Mouse (Mus musculus): ENCODE data around the gene Gm13698. TPM values are rescaled to one million over a fixed set of nuclear protein-coding genes. Genes with fewer than 3 reads are reported as not detected.
A peak's percentile ranks its signal among the peaks of the same experiment; 100 is the strongest.
"Not testable (repeated sequence)": the region's sequence is repeated elsewhere in the genome, so short reads cannot be mapped to it uniquely, and the experiment has no call there.

Gene Gm13698
- not detected in 2 replicates for polyA plus RNA-seq (2015; fragmentation: Nextera tagmentation; extraction: Ambion mirVana)

GRCm38 (mm10) chr2:83955393-83955792 lies at the start of gene Gm13698:
TSS of gene Gm13698 (plus strand) at chr2:83955693.
- H3K4me1 ChIP-seq: not testable (repeated sequence)
- no CpG with 5 or more reads among the region's 6 CpGs for WGBS

GRCm38 (mm10) chr2:83929478-83930088 lies 25.9 kb upstream of the Gm13698 start:
- Histone ChIP-seq H3K4me3 (no peak overlapping the region), H3K9ac (no peak overlapping the region), H3K27me3 (replicated peaks) (no peaks in the 10 kb centered on the region), H3K4me2 (no peak overlapping the region), H3K27ac (no peak overlapping the region), H3K9me3 (no peaks in the 10 kb centered on the region), H3K4me1 (no peaks in the 10 kb centered on the region), H3K36me3 (replicated peaks) (no peaks in the 10 kb centered on the region)
- WGBS: 43% methylated on average over 2 of the region's 2 CpGs
- ATAC-seq (replicated peaks): no peak

More at GRCm38 (mm10) chr2:83955393-83955792, at the start of gene Gm13698:
- not testable (repeated sequence) for H3K4me2 ChIP-seq; H3K4me3 ChIP-seq; H3K27ac ChIP-seq; H3K9ac ChIP-seq; H3K36me3 ChIP-seq (replicated peaks); H3K9me3 ChIP-seq; ATAC-seq (replicated peaks); H3K27me3 ChIP-seq (replicated peaks)

- peak; percentile 100 for ATAC-seq (replicated peaks)
- H3K27ac ChIP-seq: peak within 1 kb of the TSS; percentile 79
- H3K9ac ChIP-seq: peak within 1 kb of the TSS; percentile 33
- H3K4me3 ChIP-seq: peak within 1 kb of the TSS; percentile 43
- no peaks in the 10 kb centered on the region for H3K9me3 ChIP-seq
- no peaks in the 10 kb centered on the region for H3K36me3 ChIP-seq (replicated peaks)
- H3K4me2 ChIP-seq: peak within 1 kb of the TSS; percentile 78
- no peaks in the 10 kb centered on the region for H3K27me3 ChIP-seq (replicated peaks)
- 0% methylated on average over 20 of the region's 20 CpGs for WGBS
- H3K4me1 ChIP-seq: peaks cover 9% of the 10 kb centered on the region
Measured at GRCm38 (mm10) chr2:83940931-83941361, 14.5 kb upstream of the Gm13698 start, which contains the start of gene Zswim2. TSS of gene Zswim2 (minus strand) at chr2:83941228.

GRCm38 (mm10) chr2:83941378-83941777 lies 14.1 kb upstream of the Gm13698 start:
- WGBS: 26% methylated on average over 3 of the region's 3 CpGs

GRCm38 (mm10) chr2:83941792-83942191 lies 13.7 kb upstream of the Gm13698 start:
- Histone ChIP-seq H3K9me3 (no peaks in the 10 kb centered on the region), H3K4me2 (no peak overlapping the region), H3K4me1 (peaks cover 9% of the 10 kb centered on the region), H3K27ac (no peak overlapping the region), H3K4me3 (no peak overlapping the region), H3K36me3 (replicated peaks) (no peaks in the 10 kb centered on the region), H3K9ac (no peak overlapping the region), H3K27me3 (replicated peaks) (no peaks in the 10 kb centered on the region)
- no peak for ATAC-seq (replicated peaks)
- WGBS: 80% methylated on average over 4 of the region's 4 CpGs

More at GRCm38 (mm10) chr2:83941378-83941777, 14.1 kb upstream of the Gm13698 start:
- peak overlapping the region; percentile 78 for H3K4me2 ChIP-seq
- peak overlapping the region; percentile 79 for H3K27ac ChIP-seq
- no peaks in the 10 kb centered on the region for H3K9me3 ChIP-seq
- peaks cover 9% of the 10 kb centered on the region for H3K4me1 ChIP-seq
- H3K36me3 ChIP-seq (replicated peaks): no peaks in the 10 kb centered on the region
- peak; percentile 69 for ATAC-seq (replicated peaks)
- peak overlapping the region; percentile 43 for H3K4me3 ChIP-seq
- no peaks in the 10 kb centered on the region for H3K27me3 ChIP-seq (replicated peaks)
- H3K9ac ChIP-seq: no peak overlapping the region

GRCm38 (mm10) chr2:83961203-83961602 lies 5.7 kb downstream of the Gm13698 start, which contains the start of gene Gm13693:
TSS of gene Gm13693 (plus strand) at chr2:83961503.
- H3K9me3 ChIP-seq; H3K4me2 ChIP-seq; H3K9ac ChIP-seq; H3K27ac ChIP-seq; H3K4me1 ChIP-seq; H3K4me3 ChIP-seq; H3K36me3 ChIP-seq (replicated peaks); H3K27me3 ChIP-seq (replicated peaks); ATAC-seq (replicated peaks): not testable (repeated sequence)
- WGBS: no CpG with 5 or more reads among the region's 6 CpGs

- not testable (repeated sequence) for H3K9ac ChIP-seq; H3K36me3 ChIP-seq (replicated peaks); H3K27ac ChIP-seq; H3K4me3 ChIP-seq; H3K27me3 ChIP-seq (replicated peaks); H3K4me1 ChIP-seq; ATAC-seq (replicated peaks); H3K9me3 ChIP-seq; H3K4me2 ChIP-seq
- no CpG with 5 or more reads among the region's 6 CpGs for WGBS
Measured at GRCm38 (mm10) chr2:83967013-83967412, 11.5 kb downstream of the Gm13698 start, which contains the start of gene Gm13695. TSS of gene Gm13695 (plus strand) at chr2:83967313.

- not testable (repeated sequence) for ATAC-seq (replicated peaks); H3K4me1 ChIP-seq; H3K9ac ChIP-seq; H3K36me3 ChIP-seq (replicated peaks); H3K4me2 ChIP-seq; H3K9me3 ChIP-seq; H3K4me3 ChIP-seq; H3K27ac ChIP-seq; H3K27me3 ChIP-seq (replicated peaks)
- no CpG with 5 or more reads among the region's 6 CpGs for WGBS
Measured at GRCm38 (mm10) chr2:83972823-83973222, 17.3 kb downstream of the Gm13698 start, which contains the start of gene Gm13696. TSS of gene Gm13696 (plus strand) at chr2:83973123.

GRCm38 (mm10) chr2:83978633-83979032 lies 23.1 kb downstream of the Gm13698 start, which contains the start of gene Gm13694:
TSS of gene Gm13694 (plus strand) at chr2:83978933.
- not testable (repeated sequence) for H3K9ac ChIP-seq; H3K4me1 ChIP-seq; ATAC-seq (replicated peaks); H3K4me3 ChIP-seq; H3K9me3 ChIP-seq; H3K27me3 ChIP-seq (replicated peaks); H3K27ac ChIP-seq; H3K4me2 ChIP-seq; H3K36me3 ChIP-seq (replicated peaks)
- WGBS: no CpG with 5 or more reads among the region's 6 CpGs

- not testable (repeated sequence) for H3K36me3 ChIP-seq (replicated peaks); H3K4me2 ChIP-seq; H3K9me3 ChIP-seq; H3K27me3 ChIP-seq (replicated peaks); ATAC-seq (replicated peaks); H3K4me1 ChIP-seq; H3K9ac ChIP-seq; H3K27ac ChIP-seq; H3K4me3 ChIP-seq
- WGBS: no CpG with 5 or more reads among the region's 6 CpGs
Measured at GRCm38 (mm10) chr2:83984443-83984842, 28.9 kb downstream of the Gm13698 start, which contains the start of gene Gm13697. TSS of gene Gm13697 (plus strand) at chr2:83984743.

- H3K27ac ChIP-seq; H3K4me3 ChIP-seq; ATAC-seq (replicated peaks); H3K27me3 ChIP-seq (replicated peaks); H3K4me1 ChIP-seq; H3K9me3 ChIP-seq; H3K36me3 ChIP-seq (replicated peaks); H3K9ac ChIP-seq; H3K4me2 ChIP-seq: not testable (repeated sequence)
- no CpG with 5 or more reads among the region's 6 CpGs for WGBS
Measured at GRCm38 (mm10) chr2:83990253-83990652, 34.8 kb downstream of the Gm13698 start, which contains the start of gene Gm13691. TSS of gene Gm13691 (plus strand) at chr2:83990553.

GRCm38 (mm10) chr2:83993639-83994255 lies 38.3 kb downstream of the Gm13698 start:
- H3K9me3 ChIP-seq; H3K36me3 ChIP-seq (replicated peaks); H3K4me2 ChIP-seq; ATAC-seq (replicated peaks); H3K27me3 ChIP-seq (replicated peaks); H3K27ac ChIP-seq; H3K4me3 ChIP-seq; H3K4me1 ChIP-seq; H3K9ac ChIP-seq: not testable (repeated sequence)
- WGBS: 74% methylated on average over 8 of the region's 9 CpGs

Data from midbrain, embryonic 15.5 days (tissue).